Mouse (Mus musculus) cerebral cortex, adult 2 months (tissue): ENCODE measurements around the gene Gm3269.

Source experiments
- WGBS: fragments of 180-500 bp; shearing (Covaris S2); methylation state at CpG from one replicate; pipeline ENCODE4 v1.1.7; 2018; 5-methylcytosine and 5-hydroxymethylcytosine counted together

Gm3269 gene

GRCm38 (mm10) chr14:4837806-4838205 is at the start of gene Gm3269:
Gm3269 (plus strand) TSS chr14:4838106.
- WGBS, result 71% methylated on average over 1 of the region's 4 CpGs

GRCm38 (mm10) chr14:4806421-4806820 is 31.5 kb upstream of the Gm3269 start:
- WGBS, result 84% methylated on average over 6 of the region's 6 CpGs

- 85% methylated on average over 4 of the region's 7 CpGs for WGBS
These were observed 16.0 kb upstream of the Gm3269 start for GRCm38 (mm10) chr14:4821950-4822349.

GRCm38 (mm10) chr14:4855299-4855980 is 17.5 kb downstream of the Gm3269 start, which contains the start of gene Gm3264:
Gm3264 (plus strand) TSS chr14:4855576.
- 2% methylated on average over 45 of the region's 59 CpGs for WGBS

GRCm38 (mm10) chr14:4892116-4892515 is 54.2 kb downstream of the Gm3269 start, which contains the start of gene Gm3278:
Gm3278 (plus strand) TSS chr14:4892416.
- 67% methylated on average over 1 of the region's 3 CpGs for WGBS
